Mouse (Mus musculus) cerebellum, postnatal 4 days (tissue): Measurements from ENCODE around the gene Crispld2.

Source experiments
- DNase-seq, 2 experiments: peaks; one replicate each; pipeline ENCODE4 v3.0.0; 2022; ENCODE audit warnings: low spot score in 2 of 2, mixed read lengths in 1 of 2

Crispld2 gene

DNA sequence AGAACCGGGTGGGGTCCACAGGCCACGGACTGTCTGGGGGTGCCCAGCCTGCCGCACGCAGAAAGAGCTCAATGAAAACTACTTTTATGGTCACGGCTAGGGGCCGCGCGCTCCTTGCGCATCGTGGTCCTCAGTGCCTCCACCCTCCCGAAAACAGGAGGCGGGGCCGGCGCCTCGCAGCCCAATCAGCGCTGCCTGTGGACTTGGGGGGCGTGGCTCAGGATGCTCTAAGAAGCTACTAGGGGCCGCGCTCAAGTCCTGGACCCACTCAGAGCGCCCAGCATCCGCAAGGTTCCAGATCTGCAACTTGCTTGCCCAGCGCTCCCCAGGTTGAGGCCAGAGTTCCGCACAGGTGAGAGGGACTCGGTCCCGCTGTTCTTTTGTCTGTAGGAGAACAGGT, at the start of gene Crispld2:
Gene Crispld2 (plus strand): TSS at position 190 of the 400 bp plus-strand sequence.
- DNase-seq = peak; percentile 56 to 80

DNA sequence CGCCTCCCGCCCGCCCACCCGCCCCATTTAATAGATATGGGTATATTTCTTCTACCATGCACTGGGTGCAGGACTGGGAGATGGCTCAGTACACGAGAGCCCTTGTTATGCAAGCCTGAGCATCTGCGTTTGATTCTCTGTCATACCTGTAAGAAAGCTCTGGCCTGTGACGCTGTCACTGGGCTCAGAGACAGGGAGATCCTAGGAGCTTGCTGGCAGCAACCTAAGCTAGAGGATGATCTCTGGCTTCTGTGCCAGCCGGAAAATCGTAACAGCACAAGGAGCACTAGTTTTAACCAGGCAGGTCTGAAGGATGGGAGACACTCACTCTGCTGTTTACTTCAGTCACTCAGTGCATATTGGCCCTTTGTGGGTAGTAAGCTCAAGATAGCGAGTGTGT, 48.6 kb upstream of the Crispld2 start:
- no peak for DNase-seq

DNA sequence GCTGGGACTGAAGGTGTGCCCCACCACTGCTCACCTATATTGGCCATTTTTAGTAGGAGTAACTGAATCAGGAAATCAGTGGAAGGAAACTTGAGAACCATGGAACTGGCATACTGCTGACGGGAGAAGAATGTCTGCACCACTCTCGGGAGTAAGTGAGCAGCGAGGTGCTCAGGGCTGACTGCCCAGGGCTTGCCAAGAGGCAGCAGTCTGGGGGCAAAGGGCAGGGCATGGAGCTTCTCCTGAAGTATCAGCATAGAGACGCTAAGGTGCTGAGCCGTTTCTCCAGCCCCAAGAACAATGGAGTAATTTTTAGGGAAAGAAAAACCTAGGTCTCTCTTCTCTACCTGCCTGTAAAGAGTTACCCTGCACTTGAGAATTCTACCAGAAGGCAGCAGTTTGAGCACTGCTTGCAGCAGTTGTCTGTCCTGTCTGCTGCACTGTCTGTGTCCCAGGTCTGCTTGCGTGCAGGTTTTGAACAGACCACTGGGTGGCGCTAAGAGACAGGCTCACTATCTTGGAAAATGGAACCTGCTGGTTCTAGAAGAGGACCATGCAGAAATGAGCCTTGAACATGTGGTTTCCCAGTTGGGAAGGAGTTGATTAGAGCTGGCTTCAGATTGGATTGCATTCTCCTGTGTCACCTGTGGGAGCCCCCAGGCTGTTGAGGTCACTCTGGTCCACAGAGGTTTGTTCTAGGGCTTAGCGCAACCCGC, 48.0 kb upstream of the Crispld2 start:
- peak; percentile 74 to 83 for DNase-seq

DNA sequence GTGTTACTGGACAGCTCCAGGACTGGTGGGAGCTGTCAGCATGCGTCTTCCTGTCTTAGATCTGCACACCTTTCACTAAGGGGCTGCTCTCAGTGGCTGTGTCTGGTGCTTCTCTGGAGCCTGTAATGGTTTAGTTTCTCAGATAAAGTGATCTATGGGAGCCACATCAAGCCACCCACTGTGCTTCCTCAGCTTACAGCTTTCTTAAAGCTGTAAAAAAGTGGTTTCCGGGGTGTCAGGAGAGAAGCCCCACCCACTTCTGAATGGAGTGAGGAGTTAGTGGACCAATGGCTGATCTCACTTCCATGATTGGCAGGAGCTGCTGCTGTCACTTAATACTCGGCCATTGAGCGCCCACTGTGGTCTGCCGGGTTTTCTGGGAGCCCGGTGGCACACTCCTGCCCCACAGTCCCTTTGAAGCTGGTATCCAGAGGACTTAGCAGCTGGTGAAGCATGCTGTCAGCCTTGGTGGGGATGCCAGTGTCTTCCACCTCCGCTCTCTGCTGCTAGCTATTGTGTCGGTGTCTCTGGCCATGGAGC, 45.8 kb upstream of the Crispld2 start:
- no peak for DNase-seq

DNA sequence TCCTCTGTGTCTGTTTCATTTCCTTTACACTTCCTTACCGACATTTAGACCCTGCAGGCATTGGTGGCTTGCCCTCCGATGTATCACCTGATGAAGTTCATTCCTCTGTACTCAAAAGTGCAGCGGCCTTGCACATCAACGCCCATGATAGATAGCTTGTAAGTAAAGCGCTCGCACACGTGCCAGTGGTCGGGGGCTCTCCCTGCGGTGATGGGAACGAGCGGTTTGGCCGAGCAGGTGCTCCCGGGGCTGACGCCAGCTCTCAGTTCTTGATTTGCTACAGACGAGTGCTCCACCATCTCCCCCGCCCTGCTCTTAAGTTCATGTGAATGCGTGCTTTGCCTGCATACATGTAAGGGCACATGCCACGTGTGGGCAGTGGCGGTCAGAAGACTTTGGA, 44.6 kb upstream of the Crispld2 start:
- no peak for DNase-seq

DNA sequence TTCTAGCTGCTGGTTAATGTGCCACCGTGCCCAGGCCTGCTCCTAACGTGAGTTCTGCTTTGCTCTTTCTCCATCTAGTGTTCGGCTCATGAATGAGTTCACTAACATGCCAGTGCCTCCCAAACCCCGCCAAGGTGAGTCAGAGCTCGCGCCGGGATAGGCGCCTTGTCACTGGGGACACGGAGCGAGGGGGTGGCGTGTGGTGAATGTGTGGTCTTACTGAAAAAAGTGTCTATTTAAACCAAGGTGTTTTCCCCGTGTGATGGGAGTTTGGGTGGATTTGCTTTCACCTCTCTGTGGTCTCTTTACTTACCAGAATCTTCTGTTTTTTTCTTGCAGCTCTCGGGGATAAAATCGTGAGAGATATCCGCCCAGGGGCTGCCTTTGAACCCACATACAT, 43.9 kb upstream of the Crispld2 start:
- DNase-seq = no peak

DNA sequence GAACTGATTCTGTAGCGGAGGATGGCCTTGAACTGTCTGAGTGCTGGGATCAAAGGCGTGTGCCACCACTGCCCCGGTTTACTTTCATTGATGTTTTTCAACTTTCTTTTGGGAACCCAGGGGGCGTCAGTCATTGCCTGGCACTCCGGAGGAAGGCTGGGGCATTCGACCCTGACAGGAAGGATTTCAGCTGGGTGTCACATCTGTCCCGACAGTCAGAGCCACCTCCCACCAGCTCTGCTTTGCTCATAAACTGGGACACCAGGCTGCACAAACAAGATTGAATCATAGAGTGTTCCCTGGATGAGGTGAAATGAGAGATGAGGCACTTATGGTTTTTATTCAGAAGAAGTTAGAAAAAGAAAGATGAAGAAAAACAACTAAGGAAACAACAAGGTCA, 40.0 kb upstream of the Crispld2 start:
- DNase-seq = no peak

DNA sequence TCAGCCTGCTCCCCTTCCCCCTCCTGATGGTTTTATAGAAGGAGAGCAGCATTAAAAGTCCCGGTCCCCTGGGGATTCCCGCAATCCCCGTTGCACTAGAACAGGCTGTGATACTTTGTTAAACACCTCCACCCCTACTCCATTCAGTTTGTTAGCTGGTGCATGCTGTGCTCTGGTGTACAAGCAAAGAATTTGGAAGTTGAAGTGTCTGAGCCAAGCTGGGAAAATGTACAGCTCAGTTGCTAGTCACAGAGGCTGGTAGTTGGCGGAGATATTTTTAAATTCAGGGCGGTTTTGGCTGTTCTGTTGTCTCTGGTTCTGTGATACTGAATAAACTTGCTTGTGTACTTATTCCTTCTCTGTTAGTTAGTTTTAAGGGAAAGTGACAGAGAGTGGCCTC, 39.5 kb upstream of the Crispld2 start:
- DNase-seq = no peak

DNA sequence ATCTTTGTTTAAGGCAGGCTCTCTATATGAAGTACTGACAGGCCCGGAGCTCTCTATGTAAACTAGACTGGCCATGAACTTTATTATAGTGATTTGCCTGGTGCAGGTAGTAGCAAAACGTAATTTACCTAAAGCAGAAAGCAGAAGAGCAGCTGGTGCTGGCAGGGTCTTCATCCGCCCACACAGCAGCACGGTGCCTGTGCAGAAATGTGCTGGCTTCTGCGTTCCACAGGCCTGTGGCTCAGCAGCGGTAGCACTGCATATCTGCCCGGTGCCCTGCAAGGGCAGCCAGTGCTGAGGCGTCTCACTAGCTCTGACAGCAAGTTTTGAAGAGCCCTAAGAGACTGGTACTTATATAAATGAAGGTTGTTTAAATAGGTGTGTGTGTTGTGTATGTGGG, 36.9 kb upstream of the Crispld2 start:
- no peak for DNase-seq

DNA sequence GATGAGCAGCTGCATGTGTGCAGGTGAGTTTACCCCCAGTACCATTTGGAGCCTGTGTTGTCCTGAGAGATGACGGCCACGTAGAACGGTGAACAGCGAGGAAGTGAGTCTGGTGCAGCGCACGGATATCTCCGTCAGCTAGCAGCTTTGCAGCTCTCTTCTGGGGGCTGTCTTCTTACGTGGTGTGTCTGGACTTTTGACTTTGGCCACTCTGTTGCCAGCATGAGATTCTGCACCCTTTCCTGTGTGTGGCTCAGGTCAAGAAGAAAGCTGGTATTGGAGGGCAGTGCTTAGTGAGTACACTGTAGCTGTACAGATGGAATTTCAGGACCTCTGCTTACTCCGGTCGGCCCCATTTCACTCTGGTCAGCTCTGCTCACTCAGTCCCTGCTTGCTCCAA, 34.2 kb upstream of the Crispld2 start:
- DNase-seq = no peak

DNA sequence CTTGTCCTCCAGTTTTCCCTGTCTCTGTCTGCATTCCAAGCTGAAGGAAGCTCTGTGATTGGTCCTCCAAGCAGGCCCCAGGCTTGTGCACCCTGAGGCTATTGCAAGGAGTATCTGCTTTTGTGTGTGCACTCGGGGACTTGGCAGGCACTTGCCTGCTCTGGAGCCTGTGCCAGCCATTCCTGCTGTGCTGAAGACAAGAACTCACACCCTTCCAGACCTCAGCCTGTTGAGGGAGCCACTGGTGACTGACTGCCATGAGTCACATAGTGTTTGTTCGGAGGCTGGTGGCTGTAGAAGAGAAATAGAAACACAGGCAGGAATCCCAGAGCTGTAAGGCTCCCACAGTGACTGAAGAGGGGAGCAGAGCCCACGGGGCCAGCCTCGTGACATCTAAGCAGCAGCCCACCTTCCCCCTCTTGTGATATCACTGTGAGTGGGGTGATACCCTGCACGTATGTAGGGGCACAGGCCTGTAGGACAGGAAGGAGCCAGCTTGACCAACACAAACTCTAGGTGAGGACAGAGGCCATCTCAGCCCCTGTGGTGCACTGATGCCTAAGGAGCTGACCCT, 31.6 kb upstream of the Crispld2 start:
- DNase-seq = peak in 1 of 2 experiments; percentile 74

DNA sequence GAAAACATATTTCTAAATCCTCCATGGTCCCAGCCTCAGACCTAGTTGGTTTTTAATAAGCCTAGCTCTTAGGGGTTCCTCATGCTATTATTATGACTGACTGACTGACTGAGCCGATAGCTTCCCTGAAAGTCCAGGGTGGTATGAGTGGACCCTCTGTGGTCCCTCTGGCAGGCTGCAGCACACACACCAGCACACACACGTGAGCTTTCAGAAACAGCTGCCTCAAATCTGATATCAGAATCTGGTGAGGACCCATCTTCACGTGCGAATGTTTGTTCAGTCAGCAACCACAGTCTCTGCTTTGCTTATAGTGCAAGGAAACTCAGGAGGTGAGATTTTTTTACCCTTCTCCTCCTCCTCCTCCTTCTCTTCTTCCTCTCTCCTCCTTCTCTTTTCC, 27.4 kb upstream of the Crispld2 start:
- no peak for DNase-seq

DNA sequence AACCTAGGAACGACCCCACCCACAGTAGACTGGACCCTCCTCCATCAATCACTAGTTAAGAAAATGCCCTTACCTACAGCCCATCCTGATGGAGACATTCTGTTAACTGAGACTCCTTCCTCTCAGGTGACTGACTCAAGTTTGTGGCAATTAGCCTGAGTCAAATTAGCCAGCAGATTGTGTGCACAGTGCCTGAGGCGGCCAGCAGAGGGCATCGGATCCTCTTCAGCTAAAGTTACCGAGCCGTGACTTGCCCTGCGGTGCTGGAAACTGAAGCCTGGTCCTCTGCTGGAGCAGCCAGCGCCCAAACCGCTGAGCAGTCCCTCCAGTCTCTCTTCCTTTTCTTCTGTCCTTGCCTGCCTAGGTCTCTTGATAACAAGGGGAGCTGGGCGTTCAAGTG, 24.8 kb upstream of the Crispld2 start:
- no peak for DNase-seq

DNA sequence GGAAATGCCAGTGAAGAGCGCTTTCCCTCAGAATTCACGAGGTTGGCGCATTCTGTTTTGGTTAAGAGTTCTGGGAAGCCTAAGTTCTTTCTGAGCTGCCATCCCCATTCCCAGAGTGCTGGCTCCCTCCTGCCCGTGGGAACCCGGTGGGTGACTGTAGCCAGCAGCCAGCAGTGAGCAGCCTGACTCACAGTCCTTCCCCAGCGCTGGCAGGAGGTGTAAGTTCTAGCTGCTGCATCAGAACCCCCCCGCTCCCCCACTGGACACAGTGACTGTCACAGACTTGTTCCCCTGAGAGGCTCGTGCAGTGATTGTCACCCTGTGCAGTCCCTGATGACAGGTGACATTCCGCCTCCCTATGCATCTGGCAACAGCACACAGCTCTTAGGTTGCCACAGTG, 22.1 kb upstream of the Crispld2 start:
- DNase-seq = no peak

DNA sequence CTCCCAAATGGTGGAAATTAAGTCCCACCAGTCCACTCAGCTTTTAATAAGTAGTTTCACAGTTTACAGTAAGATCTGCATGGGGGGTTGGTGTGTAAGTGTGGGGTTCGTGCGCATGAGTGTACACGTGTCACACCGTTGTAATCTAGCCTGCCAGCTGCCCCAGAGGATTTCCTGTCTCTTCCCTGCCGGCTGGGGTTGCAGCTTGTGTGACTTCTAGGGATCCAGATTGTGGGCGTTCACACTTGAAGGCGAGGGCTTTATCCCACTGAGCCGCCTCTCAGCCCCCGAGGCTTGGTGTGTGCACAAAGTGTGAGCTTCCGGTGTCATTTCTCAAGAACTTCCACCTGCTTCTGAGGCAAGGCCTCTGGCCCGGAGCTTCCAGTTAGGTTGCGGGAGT, 19.7 kb upstream of the Crispld2 start:
- no peak for DNase-seq

DNA sequence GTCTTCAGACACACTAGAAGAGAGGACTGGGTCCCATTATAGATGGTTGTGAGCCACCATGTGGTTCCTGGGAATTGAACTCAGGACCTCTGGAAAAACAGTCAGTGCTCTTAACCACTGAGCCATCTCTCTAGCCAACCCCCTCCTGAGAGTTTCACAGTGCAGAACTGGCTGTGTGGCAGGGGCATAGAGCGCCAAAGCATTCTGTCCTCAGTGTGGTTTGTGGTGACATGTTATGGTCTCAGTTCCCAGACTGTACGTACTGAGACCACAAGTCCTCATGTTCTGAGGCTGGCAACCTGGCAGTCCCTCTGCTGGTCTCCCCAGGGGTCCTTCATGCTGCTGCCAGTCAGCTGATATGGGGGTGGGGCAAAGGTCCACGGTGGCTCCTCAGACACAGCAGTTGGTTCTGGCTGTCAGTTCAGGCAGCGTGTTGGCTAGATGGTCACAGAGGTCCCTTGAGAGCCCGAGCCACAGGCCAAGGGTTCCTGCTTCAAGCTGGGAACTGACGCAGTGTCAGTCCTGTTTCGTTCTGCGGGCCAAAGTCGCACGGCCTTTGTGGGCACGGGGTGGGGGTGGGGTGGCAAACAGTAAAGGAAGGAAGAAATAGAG, 13.4 kb upstream of the Crispld2 start:
- DNase-seq = no peak

DNA sequence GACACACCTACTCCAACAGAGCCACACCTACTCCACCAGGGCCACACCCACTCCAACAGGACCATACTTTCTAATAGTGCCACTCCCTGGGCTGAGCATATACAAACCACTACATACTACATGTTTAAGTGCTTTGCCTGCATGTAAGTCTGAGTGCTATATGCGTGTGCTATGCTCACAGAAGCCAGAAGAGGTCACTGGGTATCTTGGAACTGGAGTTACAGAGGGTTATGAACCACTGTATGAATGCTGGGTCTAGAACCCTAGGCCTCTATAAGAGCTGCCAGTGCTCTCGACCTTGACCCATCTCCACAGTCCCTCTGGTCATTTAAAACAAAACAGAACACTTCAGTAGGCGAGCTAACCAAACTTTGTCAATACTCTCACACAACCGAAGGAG, 11.0 kb upstream of the Crispld2 start:
- no peak for DNase-seq

DNA sequence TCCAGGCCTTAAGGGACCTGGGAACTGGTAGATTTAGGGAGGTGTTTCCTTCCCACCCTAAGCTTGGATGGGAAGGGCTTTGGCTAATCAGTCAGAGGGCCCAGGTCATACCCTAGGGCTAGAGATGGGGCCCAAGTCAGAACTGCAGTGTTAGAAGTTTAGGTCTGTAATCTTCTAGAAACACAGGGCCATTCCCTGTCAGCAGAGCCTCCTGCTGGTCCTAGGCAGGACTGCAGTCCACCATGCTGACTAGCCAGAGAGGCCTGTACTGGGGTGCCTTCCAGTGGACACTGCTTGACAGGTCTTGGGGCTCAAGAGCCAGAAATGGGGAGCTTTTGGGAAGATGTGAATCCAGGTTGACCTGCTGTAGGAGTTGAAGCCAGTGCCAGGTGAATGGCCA, 8.2 kb upstream of the Crispld2 start:
- no peak for DNase-seq

DNA sequence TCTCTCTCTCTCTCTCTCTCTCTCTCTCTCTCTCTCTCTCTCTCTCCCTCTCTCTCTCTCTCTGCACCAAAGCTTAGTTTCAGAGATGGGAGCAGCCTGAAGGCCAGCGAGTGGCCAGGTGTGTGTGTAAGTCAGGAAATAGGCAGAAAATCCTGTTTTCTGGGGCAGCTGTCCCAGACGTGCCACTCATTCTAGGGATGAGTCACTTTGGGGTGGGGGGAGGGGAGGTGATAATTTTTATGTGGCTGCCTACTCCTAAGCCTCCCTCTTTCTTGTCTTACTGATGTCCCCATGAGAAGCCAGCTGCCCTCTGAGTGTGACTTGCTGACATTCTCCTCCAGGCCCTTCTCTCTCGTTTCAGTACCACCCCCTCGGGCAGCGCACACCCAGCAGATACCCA, 6.1 kb upstream of the Crispld2 start:
- DNase-seq = no peak

DNA sequence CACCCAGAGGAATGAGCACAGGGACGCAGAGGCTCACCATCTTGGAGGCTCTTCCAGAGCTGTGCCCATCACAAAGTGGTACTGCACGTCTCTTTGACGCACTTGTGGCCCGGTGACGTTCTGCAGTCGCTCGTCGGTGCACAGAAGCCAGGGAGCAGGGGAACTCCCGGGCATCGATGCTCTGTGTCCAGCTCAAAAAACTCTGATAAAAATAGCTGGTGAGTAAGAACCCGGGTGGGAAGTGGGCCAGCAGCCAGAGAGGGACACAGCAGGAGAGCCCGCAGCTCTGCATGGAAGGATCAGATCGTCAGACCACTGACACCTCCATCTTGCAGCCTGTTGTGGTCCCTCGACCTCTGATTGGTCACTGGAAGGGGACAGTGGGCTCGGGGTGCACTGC, 4.2 kb upstream of the Crispld2 start:
- no peak for DNase-seq

DNA sequence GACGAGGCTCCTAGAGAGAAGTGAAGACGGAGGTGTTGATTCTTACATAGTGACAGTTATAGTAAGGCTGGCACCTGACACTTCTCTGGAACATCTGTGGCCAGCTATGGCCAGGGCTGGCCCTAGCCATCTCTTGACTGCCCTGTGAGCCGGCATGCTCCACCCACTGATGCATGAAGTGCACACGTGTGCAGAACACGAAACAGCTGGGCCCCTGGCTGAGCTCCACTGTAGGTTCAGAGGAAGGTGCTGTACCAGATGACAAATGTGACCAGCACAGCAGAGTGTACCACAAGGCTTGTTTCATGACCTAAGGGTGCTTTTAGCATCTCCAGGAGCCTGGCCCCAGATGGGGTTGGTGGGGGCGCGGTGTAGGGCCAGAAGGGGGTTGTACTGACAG, 1.9 kb downstream of the Crispld2 start:
- no peak for DNase-seq

DNA sequence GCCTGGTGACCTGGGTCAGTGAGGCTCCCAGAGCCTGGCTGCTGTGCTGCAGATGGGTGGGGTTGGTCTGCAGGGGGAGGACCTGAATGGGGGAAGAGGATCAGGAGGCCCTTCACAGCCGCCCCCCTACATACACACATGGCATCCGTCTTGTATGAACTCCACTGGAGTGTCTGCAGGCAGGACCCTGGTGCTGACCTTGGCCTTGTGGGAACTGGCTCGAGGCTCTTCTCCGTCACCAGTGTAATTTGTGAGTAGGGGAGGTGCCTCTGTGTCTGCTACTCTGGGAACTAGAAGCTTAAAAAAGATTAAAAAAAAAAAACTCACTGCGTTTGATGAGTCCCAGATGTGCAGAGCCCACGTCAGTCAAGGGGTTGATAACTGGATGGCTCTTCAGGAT, 2.3 kb downstream of the Crispld2 start:
- no peak for DNase-seq

DNA sequence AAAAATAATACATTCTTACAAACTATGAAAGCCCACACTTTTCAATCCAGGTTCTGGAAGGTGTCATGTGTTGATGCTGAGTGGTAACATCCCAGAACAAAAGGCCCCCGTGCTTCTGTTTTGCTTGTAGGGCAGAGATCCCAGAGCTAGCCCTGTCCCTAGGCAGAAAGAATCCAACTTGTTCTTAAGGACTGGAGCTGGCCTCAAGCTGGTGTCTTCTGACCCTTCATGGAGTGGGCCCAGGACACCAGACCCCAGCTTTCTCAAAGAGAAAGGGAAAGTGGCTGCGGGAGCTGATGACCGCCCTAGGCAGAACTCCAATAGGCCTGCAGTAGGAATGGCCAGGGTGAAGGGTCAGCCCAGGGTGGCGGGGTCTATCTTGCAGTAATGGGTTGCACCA, 5.0 kb downstream of the Crispld2 start:
- no peak for DNase-seq
